In the genomic region with DNA sequence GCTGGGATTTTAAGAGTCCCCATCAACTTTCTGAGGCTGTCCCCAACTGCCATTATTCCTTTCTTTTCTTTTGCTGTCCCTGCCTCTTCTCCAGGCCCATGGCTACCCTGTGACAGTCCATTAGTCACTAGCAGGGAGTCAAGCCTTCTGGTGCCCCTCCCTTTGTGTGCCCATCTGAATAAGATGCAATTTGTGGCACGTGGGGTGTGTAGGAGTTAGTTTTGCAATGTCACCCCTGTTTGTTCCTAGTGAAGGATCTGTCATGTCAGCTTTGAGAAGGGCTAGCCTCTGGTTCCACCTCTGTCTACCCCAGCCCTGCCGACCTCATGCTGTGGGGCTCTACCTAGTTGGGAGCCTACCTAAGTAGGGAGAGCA, we compare ENCODE assay signal across 30 mouse cellular contexts. TPM values are rescaled to one million over a fixed set of nuclear protein-coding genes. Genes with fewer than 3 reads are reported as not detected.
DNase-seq lines count a peak whose midpoint lies in the region; ATAC-seq and TF ChIP-seq lines count a peak whose summit lies in the region.
"Had no signal": no experiment of that assay in that cellular context is flagged by ENCODE, and none has a peak within 500 bp of the region (broad histone marks: within the 10 kb centered on the region; RNA-seq: fewer than 3 reads in every experiment).

No protein-coding gene starts in this region.

- TF ChIP-seq POLR2A in liver, adult 2 months (IDR thresholded peaks at IDR 0.05; ENCODE audit: extremely low read depth, insufficient read depth, low read length) = no peak
- no peak for TF ChIP-seq POLR2A in bone marrow macrophage, adult 2 months (IDR thresholded peaks at IDR 0.05; ENCODE audit: borderline replicate concordance, low read depth, low read length)

- peaks cover 44% of the 10 kb centered on the region for H3K79me2 ChIP-seq in liver, adult 2 months (ENCODE audit: control insufficient read depth, insufficient read depth, low read length)

- no peaks in the 10 kb centered on the region for H3K36me3 ChIP-seq in liver, adult 2 months (ENCODE audit: control insufficient read depth, insufficient read depth, low read length)
- H3K36me3 ChIP-seq in liver, embryonic 11.5 days (ENCODE audit: control insufficient read depth, insufficient read depth, low read length) = no peaks in the 10 kb centered on the region
- H3K36me3 ChIP-seq in liver, postnatal 0 days (replicated peaks; ENCODE audit: insufficient read depth, low read length) = no peaks in the 10 kb centered on the region
- H3K36me3 ChIP-seq: embryonic facial prominence, embryonic 15.5 days; hindbrain, embryonic 10.5 days; midbrain, embryonic 15.5 days had no signal

- no peak for ATAC-seq in liver, embryonic 11.5 days (replicated peaks; ENCODE audit: low FRiP score)
- ATAC-seq in liver, postnatal 0 days = no peak
- ATAC-seq: hindbrain, postnatal 0 days; midbrain, embryonic 15.5 days; Patski had no signal

- TF ChIP-seq CTCF in liver, adult 2 months (IDR thresholded peaks at IDR 0.05; ENCODE audit: low read depth, low read length) = no peak
- no peak for TF ChIP-seq CTCF in bone marrow macrophage, adult 2 months (IDR thresholded peaks at IDR 0.05; ENCODE audit: low read depth, low read length)
- TF ChIP-seq CTCF in liver, postnatal 0 days (IDR thresholded peaks at IDR 0.05; ENCODE audit: low read depth) = no peak

- no peak overlapping the region for H3K4me2 ChIP-seq in liver, embryonic 11.5 days
- H3K4me2 ChIP-seq in liver, postnatal 0 days (ENCODE audit: low read depth, low read length) = no peak overlapping the region
- H3K4me2 ChIP-seq: embryonic facial prominence, embryonic 15.5 days; lung, embryonic 14.5 days; midbrain, embryonic 15.5 days had no signal

- H3K4me1 ChIP-seq in liver, adult 2 months (ENCODE audit: control insufficient read depth, insufficient read depth, low read length) = peaks cover 16% of the 10 kb centered on the region
- H3K4me1 ChIP-seq in liver, embryonic 11.5 days (replicated peaks; ENCODE audit: control insufficient read depth, insufficient read depth, low read length) = peaks cover 32% of the 10 kb centered on the region
- peaks cover 68% of the 10 kb centered on the region for H3K4me1 ChIP-seq in bone marrow macrophage, adult 2 months (ENCODE audit: control insufficient read depth, insufficient read depth, low read length)
- peaks cover 26% of the 10 kb centered on the region for H3K4me1 ChIP-seq in liver, postnatal 0 days (ENCODE audit: insufficient read depth)

- peak overlapping the region; percentile 32; the same call in 1 of the 2 replicates for H3K27ac ChIP-seq in liver, adult 2 months (replicated peaks; ENCODE audit: insufficient read depth, low read depth, low read length)
- no peak overlapping the region for H3K27ac ChIP-seq in liver, embryonic 11.5 days (ENCODE audit: low read depth, low read length)
- peak overlapping the region; percentile 92 for H3K27ac ChIP-seq in bone marrow macrophage, adult 2 months (ENCODE audit: insufficient read depth, low read depth, low read length)
- H3K27ac ChIP-seq in liver, postnatal 0 days (ENCODE audit: low read depth) = peak overlapping the region; percentile 78
- H3K27ac ChIP-seq: embryonic facial prominence, embryonic 15.5 days; heart, embryonic 10.5 days; hindbrain, embryonic 10.5 days; hindbrain, postnatal 0 days; limb, embryonic 10.5 days; midbrain, embryonic 15.5 days; stomach, postnatal 0 days had no signal

- no peaks in the 10 kb centered on the region for H3K9me3 ChIP-seq in liver, embryonic 11.5 days (ENCODE audit: control insufficient read depth, low read length)
- peaks cover 4% of the 10 kb centered on the region for H3K9me3 ChIP-seq in liver, postnatal 0 days (ENCODE audit: low read length)
- H3K9me3 ChIP-seq: embryonic facial prominence, embryonic 15.5 days; limb, embryonic 10.5 days; midbrain, embryonic 15.5 days had no signal

- no peak overlapping the region for H3K9ac ChIP-seq in liver, adult 2 months (ENCODE audit: low read depth, low read length)
- H3K9ac ChIP-seq in liver, embryonic 11.5 days (ENCODE audit: low read depth, low read length) = no peak overlapping the region
- no peak overlapping the region for H3K9ac ChIP-seq in liver, postnatal 0 days (replicated peaks)
- H3K9ac ChIP-seq: embryonic facial prominence, embryonic 15.5 days; lung, embryonic 14.5 days; midbrain, embryonic 15.5 days had no signal

- DNase-seq in liver, adult 2 months (ENCODE audit: extremely low read depth, low read depth, low spot score) = no peak
- DNase-seq in liver, embryonic 11.5 days (ENCODE audit: low spot score) = no peak
- peak; percentile 25 to 27 for DNase-seq in B cell, adult 2 months
- DNase-seq in liver, postnatal 0 days = no peak
- no peak for DNase-seq in heart, adult 8-10 months (ENCODE audit: low spot score)
- no peak for DNase-seq in embryo, embryonic 11 days
- no peak for DNase-seq in kidney, adult 8-10 months
- DNase-seq: adrenal gland, adult 8-10 months; cerebellum, adult 11-12 months; cerebellum, postnatal 14 days; gastrocnemius, postnatal 36 days; kidney, adult 2 months; kidney, postnatal 36 days; lung, embryonic 14.5 days; right cerebral cortex, postnatal 25 days had no signal

- 85% methylated on average over 2 of the region's 2 CpGs for WGBS in liver, adult 2 months
- WGBS in liver, embryonic 11.5 days = 54% methylated on average over 2 of the region's 2 CpGs
- WGBS in liver, postnatal 0 days (ENCODE audit: insufficient replicate concordance) = 41% methylated on average over 2 of the region's 2 CpGs

- no peak overlapping the region for H3K4me3 ChIP-seq in liver, adult 2 months (ENCODE audit: insufficient read depth, low read depth, low read length)
- H3K4me3 ChIP-seq in liver, embryonic 11.5 days (ENCODE audit: low read depth, low read length) = no peak overlapping the region
- no peak overlapping the region for H3K4me3 ChIP-seq in bone marrow macrophage, adult 2 months (ENCODE audit: insufficient read depth, low read length)
- H3K4me3 ChIP-seq in liver, postnatal 0 days (ENCODE audit: low read depth, low read length) = no peak overlapping the region
- H3K4me3 ChIP-seq: embryonic facial prominence, embryonic 15.5 days; heart, embryonic 10.5 days; hindbrain, embryonic 10.5 days; limb, embryonic 10.5 days; midbrain, embryonic 15.5 days had no signal

- TF ChIP-seq EP300 in liver, postnatal 0 days (IDR thresholded peaks at IDR 0.05; ENCODE audit: low read depth) = no peak

- no peaks in the 10 kb centered on the region for H3K27me3 ChIP-seq in liver, adult 2 months (ENCODE audit: control insufficient read depth, insufficient read depth, low read length)
- H3K27me3 ChIP-seq in liver, embryonic 11.5 days (replicated peaks; ENCODE audit: control insufficient read depth, insufficient read depth, low read length) = 0 out of 2 replicates have a peak, but pooled peaks cover 3% of the 10 kb centered on the region
- H3K27me3 ChIP-seq in liver, postnatal 0 days (ENCODE audit: insufficient read depth, low read length) = no peaks in the 10 kb centered on the region
- H3K27me3 ChIP-seq: embryonic facial prominence, embryonic 15.5 days; midbrain, embryonic 15.5 days; Patski had no signal

RNA-seq across cellular contexts. Expression of gene Tfeb, which starts 30.2 kb away (rescaled TPM):
- total RNA-seq in liver, adult 2 months (2014; rRNA removed) = 5.7 and 8.1 TPM in 2 replicates
- 15.7 and 16.6 TPM in 2 replicates for polyA plus RNA-seq in liver, adult 2 months (2012; rRNA removed)
- polyA plus RNA-seq in liver, embryonic 11.5 days (2014; fragmentation: Nextera tagmentation; extraction: Ambion mirVana) = 9.6 and 9.8 TPM in 2 replicates
- polyA plus RNA-seq in bone marrow macrophage, adult 2 months (2012; ENCODE audit: insufficient read depth, insufficient read length, missing spikeins) = 43.2 and 48.4 TPM in 2 replicates
- polyA plus RNA-seq in liver, postnatal 0 days (2015; fragmentation: Nextera tagmentation; extraction: Ambion mirVana) = 5.8 and 7.1 TPM in 2 replicates
- 10 to 100 TPM; 36.9 to 42.6 (median 39.1) TPM for total RNA-seq in heart, adult 8-10 months (2022)

RNA-seq across cellular contexts. Expression of gene Pgc, which starts 40.4 kb away (rescaled TPM):
- total RNA-seq in liver, adult 2 months (2014; rRNA removed) = 0.20 TPM in 1 of 2 replicates, not detected in the other
- 0.26 and 0.37 TPM in 2 replicates for polyA plus RNA-seq in liver, adult 2 months (2012; rRNA removed)
- not detected in 2 replicates for polyA plus RNA-seq in liver, embryonic 11.5 days (2014; fragmentation: Nextera tagmentation; extraction: Ambion mirVana)
- not detected in 2 replicates for polyA plus RNA-seq in bone marrow macrophage, adult 2 months (2012; ENCODE audit: insufficient read depth, insufficient read length, missing spikeins)
- 0.07 and 0.15 TPM in 2 replicates for polyA plus RNA-seq in liver, postnatal 0 days (2015; fragmentation: Nextera tagmentation; extraction: Ambion mirVana)
- total RNA-seq in heart, adult 8-10 months (2022) = not detected
- total RNA-seq: adrenal gland, adult 8-10 months; gastrocnemius, postnatal 36 days; layer of hippocampus, postnatal 10 days; left cerebral cortex, adult 8-10 months; megakaryocyte-erythroid progenitor cell, adult 5-6 weeks; neutrophil, adult 5-6 weeks had no signal
- polyA plus RNA-seq: C2C12; heart, postnatal 0 days; hindbrain, embryonic 10.5 days; limb, embryonic 10.5 days; midbrain, embryonic 15.5 days; Patski had no signal

Comparison
In these comparisons a context has a peak if more than half of its experiments do, and no peak if none do; other contexts are left out.
1. DNase-seq: peak in B cell, adult 2 months (2 of 2); none in liver, adult 2 months (single experiment), liver, embryonic 11.5 days (single experiment), liver, postnatal 0 days (single experiment), heart, adult 8-10 months (single experiment), embryo, embryonic 11 days (single experiment) and kidney, adult 8-10 months (0 of 2).